ENCODE assay signal across 8 mouse cellular contexts in the genomic region with DNA sequence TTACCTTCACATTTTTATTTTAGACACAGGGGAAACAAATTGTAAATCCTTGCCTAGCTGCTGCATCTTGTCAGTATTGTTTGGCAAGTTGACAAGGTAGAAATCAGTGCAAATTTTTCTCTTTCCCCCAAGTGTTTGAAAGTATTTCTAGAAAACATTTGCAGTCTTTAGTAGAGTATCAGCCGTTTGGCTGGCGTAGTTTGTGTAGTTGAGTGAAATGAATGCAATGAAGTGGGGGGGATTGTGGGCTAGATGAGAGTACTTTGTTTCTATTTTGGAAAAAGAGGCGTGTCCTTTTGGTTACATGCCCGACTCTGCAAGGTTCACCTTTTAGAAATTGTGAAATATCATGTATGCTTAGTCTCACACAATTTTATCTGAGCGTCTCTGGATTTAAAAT. TPM values are rescaled to one million over a fixed set of nuclear protein-coding genes. Genes with fewer than 3 reads are reported as not detected.
DNase-seq lines count a peak whose midpoint lies in the region; ATAC-seq and TF ChIP-seq lines count a peak whose summit lies in the region.

No protein-coding gene starts in this region.

- H3K4me3 ChIP-seq in bone marrow, adult 2 months (replicated peaks; ENCODE audit: control insufficient read depth, low read depth, low read length), result peak overlapping the region; percentile 70
- H3K4me3 ChIP-seq in heart, postnatal 0 days (ENCODE audit: low read depth, low read length), result peak overlapping the region; percentile 89
- H3K4me3 ChIP-seq in liver, embryonic 16.5 days (ENCODE audit: low read depth, low read length), result peak overlapping the region; percentile 100
- peak overlapping the region; percentile 92 for H3K4me3 ChIP-seq in stomach, embryonic 16.5 days (replicated peaks; ENCODE audit: low read length)

- no peak for TF ChIP-seq POLR2A in bone marrow, adult 2 months (IDR thresholded peaks at IDR 0.05; ENCODE audit: borderline replicate concordance, control insufficient read depth, low read depth, low read length)

- no peaks in the 10 kb centered on the region for H3K36me3 ChIP-seq in heart, postnatal 0 days (replicated peaks; ENCODE audit: control insufficient read depth, insufficient read depth, low read length)
- H3K36me3 ChIP-seq in liver, embryonic 16.5 days (ENCODE audit: control insufficient read depth, insufficient read depth), result no peaks in the 10 kb centered on the region
- H3K36me3 ChIP-seq in stomach, embryonic 16.5 days (ENCODE audit: control insufficient read depth, insufficient read depth, low read length), result no peaks in the 10 kb centered on the region

- peak; percentile 59 to 68 for DNase-seq in heart, adult 18-20 months
- DNase-seq in heart, adult 11 months, result no peak
- peak; percentile 75 for DNase-seq in heart, postnatal 0 days (ENCODE audit: low spot score)
- no peak for DNase-seq in cerebellum, adult 9-11 months

- H3K27ac ChIP-seq in bone marrow, adult 2 months (ENCODE audit: control insufficient read depth, insufficient read depth, low read depth, low read length, poor library complexity), result no peak overlapping the region
- peak overlapping the region; percentile 96 for H3K27ac ChIP-seq in heart, postnatal 0 days (ENCODE audit: low read depth)
- peak overlapping the region; percentile 98 for H3K27ac ChIP-seq in liver, embryonic 16.5 days (ENCODE audit: low read length)
- peak overlapping the region; percentile 93 for H3K27ac ChIP-seq in stomach, embryonic 16.5 days (ENCODE audit: low read length)

- no peaks in the 10 kb centered on the region for H3K27me3 ChIP-seq in heart, postnatal 0 days (ENCODE audit: control insufficient read depth, insufficient read depth, low read length)
- no peaks in the 10 kb centered on the region for H3K27me3 ChIP-seq in liver, embryonic 16.5 days (ENCODE audit: control insufficient read depth, insufficient read depth, low read depth, low read length)
- no peaks in the 10 kb centered on the region for H3K27me3 ChIP-seq in stomach, embryonic 16.5 days (ENCODE audit: control insufficient read depth, insufficient read depth, low read length)

- TF ChIP-seq EP300 in heart, postnatal 0 days (IDR thresholded peaks at IDR 0.05; ENCODE audit: low read depth), result no peak

- H3K4me1 ChIP-seq in bone marrow, adult 2 months (ENCODE audit: control insufficient read depth, insufficient read depth, low read length), result peaks cover 2% of the 10 kb centered on the region
- H3K4me1 ChIP-seq in heart, postnatal 0 days (ENCODE audit: control insufficient read depth, insufficient read depth), result peaks cover 45% of the 10 kb centered on the region
- H3K4me1 ChIP-seq in liver, embryonic 16.5 days (ENCODE audit: control insufficient read depth, low read depth, low read length), result peaks cover 41% of the 10 kb centered on the region
- H3K4me1 ChIP-seq in stomach, embryonic 16.5 days (ENCODE audit: control insufficient read depth, insufficient read depth, low read length), result peaks cover 40% of the 10 kb centered on the region

- WGBS in bone marrow, adult 2 months, result 1% methylated on average over 5 of the region's 5 CpGs
- WGBS in heart, postnatal 0 days, result 11% methylated on average over 5 of the region's 5 CpGs
- WGBS in liver, embryonic 16.5 days (ENCODE audit: insufficient replicate concordance), result under 1% methylated on average over 5 of the region's 5 CpGs
- WGBS in stomach, embryonic 16.5 days, result 13% methylated on average over 5 of the region's 5 CpGs

- no peaks in the 10 kb centered on the region for H3K9me3 ChIP-seq in heart, postnatal 0 days (replicated peaks; ENCODE audit: control insufficient read depth, low read length)
- no peaks in the 10 kb centered on the region for H3K9me3 ChIP-seq in liver, embryonic 16.5 days (replicated peaks; ENCODE audit: control insufficient read depth, low read length)
- no peaks in the 10 kb centered on the region for H3K9me3 ChIP-seq in stomach, embryonic 16.5 days (replicated peaks; ENCODE audit: control insufficient read depth, low read length)

- peak overlapping the region; percentile 90 for H3K4me2 ChIP-seq in heart, postnatal 0 days (ENCODE audit: low read depth, low read length)
- H3K4me2 ChIP-seq in liver, embryonic 16.5 days (ENCODE audit: low read depth, low read length), result peak overlapping the region; percentile 89
- H3K4me2 ChIP-seq in stomach, embryonic 16.5 days (ENCODE audit: low read depth, low read length), result peak overlapping the region; percentile 94

- TF ChIP-seq CTCF in bone marrow, adult 2 months (IDR thresholded peaks at IDR 0.05; ENCODE audit: control insufficient read depth, insufficient read depth, low read length), result no peak
- TF ChIP-seq CTCF in heart, postnatal 0 days (IDR thresholded peaks at IDR 0.05; ENCODE audit: low read depth), result no peak

- ATAC-seq in heart, postnatal 0 days (ENCODE audit: insufficient read depth, low read depth), result no peak
- no peak for ATAC-seq in liver, embryonic 16.5 days (ENCODE audit: low read depth)
- ATAC-seq in stomach, embryonic 16.5 days (ENCODE audit: insufficient read depth, low FRiP score), result no peak
- ATAC-seq in megakaryocyte progenitor cell, adult 5-6 weeks (replicated peaks; ENCODE audit: poor library complexity), result no peak

- H3K9ac ChIP-seq in heart, postnatal 0 days (replicated peaks; ENCODE audit: low read depth, low read length), result peak overlapping the region; percentile 93; the same call in 1 of the 2 replicates
- H3K9ac ChIP-seq in liver, embryonic 16.5 days (ENCODE audit: low read depth, low read length), result peak overlapping the region; percentile 100
- H3K9ac ChIP-seq in stomach, embryonic 16.5 days (ENCODE audit: low read length), result peak overlapping the region; percentile 95

RNA-seq across cellular contexts. Expression of gene Nadk2, which starts 1.6 kb away (rescaled TPM):
- 10 to 100 TPM; 59.8 to 66.2 TPM for total RNA-seq in heart, adult 18-20 months (2021)
- polyA plus RNA-seq in bone marrow, adult 2 months (2011; ENCODE audit: insufficient read depth, insufficient read length, low replicate concordance, missing spikeins), result 57.6 and 70.0 TPM in 2 replicates
- 41.6 and 77.7 TPM in 2 replicates for total RNA-seq in heart, postnatal 0 days (2014; rRNA removed; ENCODE audit: low replicate concordance)
- 33.4 and 33.8 TPM in 2 replicates for polyA plus RNA-seq in heart, postnatal 0 days (2015; fragmentation: Nextera tagmentation; extraction: Ambion mirVana)
- polyA plus RNA-seq in liver, embryonic 16.5 days (2015; fragmentation: Nextera tagmentation; extraction: Ambion mirVana), result 85.7 and 88.8 TPM in 2 replicates
- 21.2 and 29.7 TPM in 2 replicates for polyA plus RNA-seq in stomach, embryonic 16.5 days (2015; fragmentation: Nextera tagmentation; extraction: Ambion mirVana)
- 64.3 and 68.6 TPM in 2 replicates for total RNA-seq in megakaryocyte progenitor cell, adult 5-6 weeks (2015)
- total RNA-seq in megakaryocyte progenitor cell, adult 5-6 weeks (2017), result 59.7 and 73.9 TPM in 2 replicates

Comparison
In these comparisons a context has a peak if more than half of its experiments do, and no peak if none do; other contexts are left out.
1. DNase-seq: peak in heart, adult 18-20 months (2 of 2) and heart, postnatal 0 days (single experiment); none in heart, adult 11 months (single experiment) and cerebellum, adult 9-11 months (single experiment).
2. Peak in every context shown above with its lines, with median percentiles within 50 percentile points of each other: H3K4me3 ChIP-seq, H3K4me2 ChIP-seq and H3K9ac ChIP-seq.